Mouse (Mus musculus): ENCODE data around the gene Plxnd1. TPM values are rescaled to one million over a fixed set of nuclear protein-coding genes. Genes with fewer than 3 reads are reported as not detected.

Gene Plxnd1
- polyA plus RNA-seq, 1 experiment from 2014 or later, result 30.0 TPM

DNA sequence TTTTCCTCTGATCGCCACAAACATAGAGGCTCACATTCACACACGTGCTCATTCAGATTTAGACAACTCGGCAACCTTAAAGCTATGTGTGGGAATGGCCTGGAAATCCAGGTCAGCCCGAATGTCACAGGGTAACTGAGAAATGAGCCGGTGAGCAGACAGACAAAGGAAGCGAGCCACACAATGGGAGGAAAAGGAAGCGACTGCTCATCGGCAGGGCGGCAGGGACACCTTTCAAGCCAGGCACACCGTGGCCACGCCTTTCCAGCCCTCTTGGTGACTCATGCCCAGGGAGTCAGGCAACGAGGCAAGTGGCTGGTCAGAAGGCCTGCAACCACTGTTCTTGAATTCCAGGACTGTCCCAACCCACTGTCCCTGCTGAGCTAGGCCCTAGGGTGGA lies 14.6 kb upstream of the Plxnd1 start:
- Histone ChIP-seq H3K27ac (no peak overlapping the region), H3K4me2 (replicated peaks) (no peak overlapping the region), H3K9ac (no peak overlapping the region), H3K4me3 (no peak overlapping the region), H3K27me3 (no peaks in the 10 kb centered on the region), H3K36me3 (no peaks in the 10 kb centered on the region), H3K9me3 (no peaks in the 10 kb centered on the region), H3K4me1 (peaks cover 13% of the 10 kb centered on the region)
- no peak for ATAC-seq (ENCODE audit: low FRiP score, low read depth)
- WGBS, result 65% methylated on average over 12 of the region's 12 CpGs

DNA sequence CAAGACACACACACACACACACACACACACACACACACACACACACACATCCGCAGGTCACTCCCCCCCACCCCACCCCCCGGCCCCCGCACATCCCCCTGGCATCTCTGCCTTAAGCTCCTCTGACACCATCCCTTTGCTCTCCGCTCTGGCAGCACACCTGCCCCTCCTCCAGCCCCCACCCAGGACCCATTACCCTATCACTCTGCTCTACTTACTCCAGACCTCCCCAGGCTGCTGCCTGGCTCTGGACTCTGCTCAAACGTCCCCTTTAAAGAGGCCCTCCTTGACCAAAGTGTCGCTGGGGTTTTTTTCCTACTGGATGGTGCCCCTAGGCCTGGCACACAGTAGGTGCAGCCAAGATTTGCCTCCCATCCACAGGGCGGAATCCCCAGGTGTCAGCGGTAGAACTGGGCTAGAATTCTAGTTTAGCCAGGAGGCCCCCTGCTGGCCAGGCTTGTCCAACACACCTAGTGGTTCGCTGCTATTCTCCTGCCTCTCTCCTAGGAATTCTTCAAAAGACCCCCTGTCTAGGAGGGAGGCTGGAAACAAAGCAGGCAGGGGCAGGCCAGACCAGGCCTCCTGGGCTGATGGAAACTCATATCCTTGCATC lies 12.9 kb upstream of the Plxnd1 start:
- peak; percentile 12; the same call in 1 of the 2 replicates for ATAC-seq (ENCODE audit: low FRiP score, low read depth)
- Histone ChIP-seq H3K9ac (no peak overlapping the region), H3K4me2 (replicated peaks) (no peak overlapping the region), H3K9me3 (no peaks in the 10 kb centered on the region), H3K4me3 (no peak overlapping the region), H3K4me1 (peaks cover 21% of the 10 kb centered on the region), H3K27me3 (no peaks in the 10 kb centered on the region), H3K27ac (no peak overlapping the region), H3K36me3 (no peaks in the 10 kb centered on the region)
- 23% methylated on average over 8 of the region's 9 CpGs for WGBS

DNA sequence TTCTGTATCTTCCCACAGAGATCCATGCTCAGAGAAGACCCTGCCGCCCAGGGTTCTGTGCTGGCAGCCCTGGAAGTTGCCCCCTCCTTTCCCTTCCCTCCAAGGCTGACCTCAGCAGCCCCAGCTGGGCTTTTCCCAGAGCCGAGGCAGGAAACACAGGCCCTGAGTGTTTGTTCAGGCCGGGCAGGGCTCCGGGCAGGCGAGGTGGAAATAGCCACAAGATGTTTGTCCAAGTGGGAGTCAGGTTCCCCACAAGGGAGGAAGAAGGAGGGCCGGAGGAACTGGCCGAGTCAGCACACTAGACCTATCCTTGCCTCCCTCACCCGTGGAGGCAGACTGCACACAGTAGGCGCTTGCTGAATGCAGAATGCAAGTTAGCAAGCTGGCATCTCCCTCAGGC lies 11.9 kb upstream of the Plxnd1 start:
- H3K4me3 ChIP-seq, result no peak overlapping the region
- no peaks in the 10 kb centered on the region for H3K9me3 ChIP-seq
- H3K27ac ChIP-seq, result no peak overlapping the region
- H3K36me3 ChIP-seq, result no peaks in the 10 kb centered on the region
- ATAC-seq (ENCODE audit: low FRiP score, low read depth), result no peak
- WGBS, result 44% methylated on average over 9 of the region's 9 CpGs
- H3K9ac ChIP-seq, result 0 out of 2 replicates have a peak overlapping the region, but pooled peaks have one; percentile 25
- no peaks in the 10 kb centered on the region for H3K27me3 ChIP-seq
- H3K4me1 ChIP-seq, result peaks cover 21% of the 10 kb centered on the region
- no peak overlapping the region for H3K4me2 ChIP-seq (replicated peaks)

DNA sequence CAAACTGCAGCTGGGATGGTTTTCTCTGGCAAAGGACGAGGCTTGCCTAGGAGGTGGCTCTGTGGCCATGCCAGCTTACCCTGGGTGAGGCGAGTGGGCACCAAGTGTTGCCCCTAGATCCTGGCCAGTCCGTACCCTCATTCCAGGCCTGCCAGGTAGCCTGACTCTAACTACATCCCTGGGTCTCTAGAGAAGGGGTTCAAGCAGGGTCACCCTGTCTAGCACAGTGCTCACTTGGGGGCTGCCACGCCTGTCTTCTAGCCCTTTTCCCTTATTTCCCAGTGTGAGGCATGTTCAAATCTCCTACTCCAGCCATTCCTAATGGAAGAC lies 11.1 kb upstream of the Plxnd1 start:
- H3K27me3 ChIP-seq, result no peaks in the 10 kb centered on the region
- H3K4me2 ChIP-seq (replicated peaks), result no peak overlapping the region
- no peaks in the 10 kb centered on the region for H3K36me3 ChIP-seq
- no peak for ATAC-seq (ENCODE audit: low FRiP score, low read depth)
- WGBS, result 88% methylated on average over 4 of the region's 4 CpGs
- H3K9me3 ChIP-seq, result no peaks in the 10 kb centered on the region
- H3K27ac ChIP-seq, result no peak overlapping the region
- H3K4me3 ChIP-seq, result no peak overlapping the region
- H3K9ac ChIP-seq, result no peak overlapping the region
- H3K4me1 ChIP-seq, result peaks cover 21% of the 10 kb centered on the region

DNA sequence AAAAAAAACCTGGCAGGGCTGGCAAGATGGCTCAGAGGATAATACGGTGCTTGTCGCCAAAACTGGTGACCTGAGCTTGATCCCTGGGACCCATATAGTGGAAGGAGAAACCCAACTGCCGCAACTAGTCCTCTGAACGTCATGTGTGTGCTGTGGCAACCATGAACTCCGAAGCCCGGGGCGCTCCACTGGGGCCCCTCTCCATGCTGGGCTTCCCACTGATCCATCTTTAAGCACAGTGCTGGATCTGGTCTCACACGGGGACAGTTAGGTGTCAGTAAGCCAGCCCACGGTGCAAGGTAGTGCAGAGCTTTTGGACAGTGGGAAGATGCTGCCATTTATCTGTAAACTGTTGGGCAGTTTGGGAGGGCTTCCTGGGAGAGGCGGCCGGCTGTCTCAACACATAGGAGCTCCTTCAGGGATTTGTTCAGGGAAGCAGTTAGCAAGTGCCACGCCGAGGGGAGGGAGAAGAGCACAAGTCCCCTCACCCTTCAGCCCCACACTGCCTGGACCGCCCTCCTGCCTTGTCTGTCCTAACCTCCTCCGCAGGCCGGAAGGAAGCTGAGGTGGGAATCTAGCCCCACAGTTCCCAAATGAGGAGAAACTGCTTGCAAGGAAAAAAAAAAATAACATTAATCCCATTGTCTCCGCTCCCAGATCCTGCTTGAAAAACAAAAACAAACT lies 10.6 kb upstream of the Plxnd1 start:
- WGBS, result 74% methylated on average over 17 of the region's 17 CpGs
- Histone ChIP-seq H3K4me2 (replicated peaks) (no peak overlapping the region), H3K27ac (no peak overlapping the region), H3K36me3 (no peaks in the 10 kb centered on the region), H3K9me3 (no peaks in the 10 kb centered on the region), H3K4me3 (no peak overlapping the region), H3K27me3 (no peaks in the 10 kb centered on the region), H3K4me1 (peaks cover 21% of the 10 kb centered on the region), H3K9ac (no peak overlapping the region)
- ATAC-seq (ENCODE audit: low FRiP score, low read depth), result no peak

DNA sequence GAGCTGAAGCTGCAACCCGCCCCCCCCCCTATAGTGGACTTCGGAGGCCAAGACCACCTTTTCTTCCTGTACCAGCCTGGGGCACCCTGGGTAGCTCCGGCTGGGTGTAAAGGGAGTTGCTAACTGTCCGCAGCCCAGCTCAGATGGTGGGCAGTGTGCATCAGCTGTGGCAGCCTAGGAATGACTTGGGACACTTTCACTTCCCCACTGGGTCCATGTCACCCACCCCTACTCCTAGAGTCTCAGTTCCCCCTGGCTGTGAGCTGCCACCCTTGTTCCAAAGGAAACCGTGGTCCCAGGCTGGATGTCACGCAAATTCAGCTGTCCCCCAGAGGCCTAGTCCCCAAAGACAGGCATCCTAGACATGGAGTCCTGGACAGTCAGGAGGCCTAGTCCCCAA lies 9.9 kb upstream of the Plxnd1 start:
- H3K27ac ChIP-seq, result peak overlapping the region; percentile 15; the same call in 1 of the 2 replicates
- H3K4me1 ChIP-seq, result peaks cover 21% of the 10 kb centered on the region

DNA sequence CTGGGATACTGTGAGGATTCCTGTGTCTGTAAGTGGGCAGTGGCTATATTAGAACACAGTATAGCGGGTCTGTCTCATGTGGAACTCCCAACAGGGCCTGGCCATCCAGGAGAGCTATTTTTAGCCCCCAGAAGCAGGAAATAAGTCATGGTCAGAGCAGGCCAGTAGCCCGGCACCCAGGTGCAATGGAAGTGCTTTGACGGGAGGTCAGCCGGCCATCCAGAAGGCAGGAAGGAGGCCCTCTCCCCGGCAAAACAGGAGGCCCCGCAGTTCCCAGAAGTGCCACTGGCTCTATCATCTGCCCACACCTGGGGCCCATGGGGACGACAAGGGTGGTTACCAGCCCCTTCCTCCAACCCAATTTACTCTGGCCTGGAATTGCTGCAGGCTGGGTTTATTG lies 9.3 kb upstream of the Plxnd1 start:
- H3K4me3 ChIP-seq, result no peak overlapping the region
- peak overlapping the region; percentile 35 for H3K9ac ChIP-seq
- WGBS, result 10% methylated on average over 7 of the region's 7 CpGs
- no peaks in the 10 kb centered on the region for H3K36me3 ChIP-seq
- H3K4me2 ChIP-seq (replicated peaks), result no peak overlapping the region
- H3K27ac ChIP-seq, result peak overlapping the region; percentile 15; the same call in 1 of the 2 replicates
- H3K9me3 ChIP-seq, result no peaks in the 10 kb centered on the region
- ATAC-seq (ENCODE audit: low FRiP score, low read depth), result no peak
- H3K4me1 ChIP-seq, result peaks cover 21% of the 10 kb centered on the region
- no peaks in the 10 kb centered on the region for H3K27me3 ChIP-seq

More for the DNA sequence above, 9.9 kb upstream of the Plxnd1 start:
- no peak overlapping the region for H3K4me2 ChIP-seq (replicated peaks)
- H3K9me3 ChIP-seq, result no peaks in the 10 kb centered on the region
- no peak for ATAC-seq (ENCODE audit: low FRiP score, low read depth)
- H3K27me3 ChIP-seq, result no peaks in the 10 kb centered on the region
- WGBS, result 86% methylated on average over 6 of the region's 6 CpGs
- no peak overlapping the region for H3K4me3 ChIP-seq
- no peaks in the 10 kb centered on the region for H3K36me3 ChIP-seq
- H3K9ac ChIP-seq, result peak overlapping the region; percentile 35; the same call in 1 of the 2 replicates

DNA sequence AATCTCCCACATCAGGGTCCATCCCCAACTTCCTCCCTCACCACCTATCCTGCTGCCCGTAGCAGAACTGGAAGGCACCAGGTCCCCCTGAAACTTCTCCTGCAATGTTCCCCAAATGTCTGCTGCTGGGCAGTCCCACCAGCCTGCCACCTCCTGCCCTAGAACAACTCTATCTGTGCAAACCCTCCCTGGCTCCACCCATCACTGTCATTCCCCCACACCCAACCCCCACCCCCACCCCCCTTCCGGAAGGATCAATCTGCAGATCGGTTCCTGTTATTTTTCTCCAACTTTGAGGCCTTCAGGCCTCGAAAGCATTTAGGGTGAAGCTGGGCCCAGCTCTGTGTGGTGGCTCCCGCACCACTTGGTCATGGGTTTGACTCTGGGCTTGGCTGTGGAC lies 8.7 kb upstream of the Plxnd1 start:
- H3K36me3 ChIP-seq, result no peaks in the 10 kb centered on the region
- H3K4me1 ChIP-seq, result peaks cover 24% of the 10 kb centered on the region
- no peak overlapping the region; the same call in 1 of the 2 replicates for H3K27ac ChIP-seq
- H3K9ac ChIP-seq, result no peak overlapping the region
- no peaks in the 10 kb centered on the region for H3K27me3 ChIP-seq
- no peak overlapping the region for H3K4me2 ChIP-seq (replicated peaks)
- WGBS, result 65% methylated on average over 5 of the region's 5 CpGs
- H3K4me3 ChIP-seq, result no peak overlapping the region
- ATAC-seq (ENCODE audit: low FRiP score, low read depth), result no peak
- no peaks in the 10 kb centered on the region for H3K9me3 ChIP-seq

DNA sequence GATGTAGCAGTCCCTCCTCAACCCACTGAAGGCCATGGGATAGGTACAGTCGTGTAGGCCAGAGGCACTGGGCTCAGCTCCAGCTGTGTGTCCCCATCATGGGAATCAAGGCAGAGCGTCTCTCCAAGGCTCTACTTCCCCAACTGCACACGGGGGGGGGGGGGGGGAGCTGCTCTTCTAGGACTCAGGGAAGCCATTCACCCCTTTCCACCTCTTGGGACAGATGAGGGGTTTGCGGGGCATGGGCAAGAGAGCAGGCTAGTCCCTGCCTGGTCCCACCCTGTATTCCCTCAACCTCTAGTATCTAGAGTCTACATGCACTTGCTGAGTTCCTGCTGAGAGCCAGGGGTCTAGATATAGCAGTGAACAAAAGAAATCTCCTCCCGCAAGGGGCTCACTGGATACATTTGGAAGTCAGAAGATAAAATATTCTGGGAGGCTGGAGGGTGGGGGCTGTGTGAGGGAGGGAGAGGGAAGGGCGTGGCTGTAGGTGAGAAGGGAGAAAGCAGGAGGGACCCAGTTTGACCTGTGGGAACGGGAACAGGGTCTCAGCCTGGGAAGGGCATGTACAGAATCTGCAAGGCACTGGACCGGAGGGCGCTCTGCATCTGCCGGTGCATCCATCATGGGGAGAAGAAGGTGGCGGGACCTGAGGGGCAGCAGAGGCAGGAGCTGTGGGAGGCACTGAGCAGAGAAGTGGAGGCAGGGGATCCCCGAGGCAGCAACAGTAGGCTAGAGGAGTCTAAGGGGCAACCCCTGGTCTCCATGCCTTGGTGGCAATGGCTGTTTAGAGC lies 7.7 kb upstream of the Plxnd1 start:
- Histone ChIP-seq H3K36me3 (no peaks in the 10 kb centered on the region), H3K4me1 (peaks cover 34% of the 10 kb centered on the region), H3K4me2 (replicated peaks) (no peak overlapping the region), H3K27me3 (no peaks in the 10 kb centered on the region), H3K27ac (no peak overlapping the region), H3K4me3 (no peak overlapping the region), H3K9ac (no peak overlapping the region), H3K9me3 (no peaks in the 10 kb centered on the region)
- WGBS, result 73% methylated on average over 12 of the region's 12 CpGs
- ATAC-seq (ENCODE audit: low FRiP score, low read depth), result no peak

DNA sequence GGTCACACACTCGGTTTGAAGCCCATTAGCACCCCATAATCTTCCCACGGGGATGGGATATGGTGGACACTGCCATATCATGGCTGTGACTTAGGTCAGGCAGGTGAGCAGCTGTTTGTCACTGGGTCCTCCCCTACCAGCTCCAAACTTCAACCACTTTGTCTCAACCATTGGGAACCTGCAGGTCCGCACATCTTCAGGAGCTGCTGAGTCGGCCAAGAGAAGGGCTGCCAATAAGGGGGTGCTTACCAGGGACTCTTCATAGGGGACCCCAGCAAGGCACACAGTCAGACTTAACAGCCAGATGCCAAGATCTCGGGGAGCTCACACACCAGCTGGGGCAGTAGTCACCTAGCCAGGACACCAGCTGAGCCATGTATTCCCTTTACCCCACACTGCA lies 6.0 kb upstream of the Plxnd1 start:
- 76% methylated on average over 5 of the region's 5 CpGs for WGBS

DNA sequence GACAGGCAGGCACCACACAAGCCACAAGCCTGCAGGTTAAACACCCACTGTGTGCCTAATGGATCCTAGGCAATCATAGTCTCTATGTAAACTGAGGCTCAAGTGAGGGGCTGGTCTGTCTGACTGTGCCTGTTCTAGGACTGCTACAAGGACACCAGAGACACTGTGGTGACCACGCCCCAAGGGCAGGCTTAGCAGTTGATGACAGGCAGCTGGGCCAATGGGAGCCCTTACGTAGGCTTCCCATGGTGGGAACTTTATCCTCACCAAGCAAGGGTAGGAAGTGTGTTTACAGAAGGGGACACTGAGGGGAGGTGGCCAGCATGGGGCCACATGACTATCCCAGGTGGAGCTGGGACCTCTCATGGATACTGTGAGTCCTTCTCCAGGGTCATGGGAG lies 4.4 kb upstream of the Plxnd1 start:
- Histone ChIP-seq H3K9ac (no peak overlapping the region), H3K27me3 (peaks cover 9% of the 10 kb centered on the region), H3K36me3 (no peaks in the 10 kb centered on the region), H3K9me3 (no peaks in the 10 kb centered on the region), H3K4me3 (no peak overlapping the region), H3K4me2 (replicated peaks) (no peak overlapping the region), H3K4me1 (peaks cover 32% of the 10 kb centered on the region), H3K27ac (no peak overlapping the region)
- ATAC-seq (ENCODE audit: low FRiP score, low read depth), result no peak
- WGBS, result 83% methylated on average over 2 of the region's 2 CpGs

More for the DNA sequence above, 6.0 kb upstream of the Plxnd1 start:
- ATAC-seq (ENCODE audit: low FRiP score, low read depth), result no peak
- peaks cover 4% of the 10 kb centered on the region; the same call in 1 of the 2 replicates for H3K27me3 ChIP-seq
- H3K4me1 ChIP-seq, result peaks cover 32% of the 10 kb centered on the region
- no peaks in the 10 kb centered on the region for H3K36me3 ChIP-seq
- no peak overlapping the region for H3K4me2 ChIP-seq (replicated peaks)
- no peaks in the 10 kb centered on the region for H3K9me3 ChIP-seq
- no peak overlapping the region for H3K4me3 ChIP-seq
- no peak overlapping the region for H3K27ac ChIP-seq
- no peak overlapping the region for H3K9ac ChIP-seq

DNA sequence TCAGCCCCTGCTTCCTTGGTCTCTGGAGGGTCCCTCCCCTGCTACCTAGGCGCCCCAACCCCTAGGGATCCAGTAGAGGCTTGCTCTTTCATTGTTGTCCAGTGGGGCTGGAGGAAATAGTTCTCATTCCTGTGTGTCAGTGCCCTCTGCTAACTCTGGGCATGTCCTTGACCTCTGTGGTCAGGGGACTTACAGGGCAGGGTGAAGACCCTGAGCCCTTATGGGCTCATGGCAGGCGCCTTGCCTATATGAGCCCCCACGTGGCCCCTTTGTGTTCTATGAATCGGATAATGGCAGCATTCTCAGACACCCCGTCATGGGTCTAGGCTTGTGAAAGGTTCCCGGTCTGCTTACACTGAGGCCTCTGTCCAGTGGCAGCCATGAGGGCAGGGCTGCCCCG lies 4.0 kb upstream of the Plxnd1 start:
- no peak overlapping the region for H3K9ac ChIP-seq
- H3K36me3 ChIP-seq, result no peaks in the 10 kb centered on the region
- H3K27me3 ChIP-seq, result peaks cover 13% of the 10 kb centered on the region
- no peaks in the 10 kb centered on the region for H3K9me3 ChIP-seq
- peaks cover 32% of the 10 kb centered on the region for H3K4me1 ChIP-seq
- WGBS, result 84% methylated on average over 7 of the region's 7 CpGs
- H3K4me2 ChIP-seq (replicated peaks), result no peak overlapping the region
- no peak overlapping the region for H3K27ac ChIP-seq
- H3K4me3 ChIP-seq, result no peak overlapping the region
- ATAC-seq (ENCODE audit: low FRiP score, low read depth), result no peak
